Mouse (Mus musculus) G1E (cell line): Measurements from ENCODE around the gene Krtcap3. TPM values are rescaled to one million over a fixed set of nuclear protein-coding genes. Genes with fewer than 3 reads are reported as not detected.
A peak's percentile ranks its signal among the peaks of the same experiment; 100 is the strongest.

Source experiments
- ATAC-seq: 2 replicates; pipeline ENCODE4 v1.8.0; 2016; ENCODE audit warnings: mild to moderate bottlenecking; ENCODE audit not compliant: insufficient number of reproducible peaks, poor library complexity, low FRiP score, severe bottlenecking; ENCODE audit errors: extremely low read depth
- DNase-seq: peaks from one replicate; pipeline ENCODE4 v3.0.0; 2012; ENCODE audit warnings: low spot score
- H3K27me3 ChIP-seq: 2 replicates; pipeline ENCODE4 v1.6.1; 2012; ENCODE audit warnings: mild to moderate bottlenecking, low read length, inconsistent platforms; ENCODE audit not compliant: insufficient read depth
- H3K36me3 ChIP-seq: replicated peaks from 2 replicates; pipeline ENCODE3; 2012; ENCODE audit warnings: mild to moderate bottlenecking, inconsistent platforms
- H3K4me1 ChIP-seq: 2 replicates; pipeline ENCODE4 v1.6.1; 2012; ENCODE audit warnings: low read depth, low read length, inconsistent platforms, mixed read lengths; ENCODE audit not compliant: insufficient read depth
- H3K4me3 ChIP-seq: 2 replicates; pipeline ENCODE4 v1.5.1; 2012; ENCODE audit warnings: low read depth, mild to moderate bottlenecking, inconsistent platforms, low read length, moderate library complexity, mixed read lengths
- H3K9me3 ChIP-seq: replicated peaks from 2 replicates; pipeline ENCODE4 v1.6.1; 2012; ENCODE audit warnings: inconsistent platforms
- CTCF ChIP-seq: IDR thresholded peaks from 2 replicates; pipeline ENCODE4 v1.5.1; 2012; ENCODE audit warnings: low read depth, low read length, inconsistent platforms, mixed read lengths
- GATA1 ChIP-seq: IDR thresholded peaks from 2 replicates; pipeline ENCODE4 v1.6.1; 2012; ENCODE audit warnings: borderline replicate concordance, low read length, inconsistent platforms, mixed read lengths
- GATA2 ChIP-seq: IDR thresholded peaks from 2 replicates; pipeline ENCODE4 v1.6.1; 2012; ENCODE audit warnings: low read depth, low read length, inconsistent platforms, borderline replicate concordance
- POLR2AphosphoS5 ChIP-seq: IDR thresholded peaks from 2 replicates; pipeline ENCODE4 v1.6.1; 2012; ENCODE audit warnings: low read depth, low read length, inconsistent platforms; ENCODE audit not compliant: insufficient replicate concordance
- TAL1 ChIP-seq: conservative IDR thresholded peaks from 2 replicates; pipeline ENCODE4 v1.6.1; 2012; ENCODE audit warnings: low read depth, low read length, inconsistent platforms, mixed read lengths
- polyA plus RNA-seq: library from polyadenylated mRNA; stranded (reverse); fragments of >175 nt; gene quantifications from 2 replicates; pipeline ENCODE4 v1.2.3, GENCODE M21; 2012
- total RNA-seq, 2 experiments: library from RNA; stranded (forward) in 1 of 2; stranded (reverse) in 1 of 2; fragments of 200-1000 nt in 1 of 2; fragments of >200 nt in 1 of 2; fragmentation: Nextera tagmentation in 1 of 2; gene quantifications; 2 replicates each; pipeline ENCODE4 v1.2.3; 2014 to 2017

Gene Krtcap3
- total and polyA plus RNA-seq, 3 experiments, result 6.4 to 9.4 (median 8.8) TPM

DNA sequence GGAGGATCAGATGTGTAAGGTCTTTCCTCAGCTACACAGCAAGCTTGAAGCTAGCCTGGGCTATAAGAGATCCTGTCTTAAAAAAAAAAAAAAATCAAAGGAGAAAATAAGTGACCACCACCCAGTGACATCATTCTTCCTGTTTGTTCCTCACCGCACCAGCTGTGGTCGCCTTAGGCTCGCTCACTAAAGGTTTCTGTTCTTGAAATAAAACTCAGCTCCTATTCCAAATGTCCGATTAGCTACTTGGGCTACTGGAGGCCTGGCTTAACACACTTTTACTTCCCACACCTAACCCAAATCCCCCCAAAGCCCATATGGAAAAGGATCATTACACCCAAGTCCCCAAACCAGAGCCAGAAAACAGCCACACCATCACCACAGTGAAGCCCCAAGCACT lies 36.7 kb downstream of the Krtcap3 start:
- H3K27me3 ChIP-seq, result no peaks in the 10 kb centered on the region
- TF ChIP-seq CTCF (no peak), POLR2AphosphoS5 (no peak), GATA1 (no peak), GATA2 (no peak), TAL1 (no peak)
- ATAC-seq, result no peak
- no peak overlapping the region for H3K4me3 ChIP-seq
- peaks cover 39% of the 10 kb centered on the region for H3K36me3 ChIP-seq
- DNase-seq, result no peak
- no peaks in the 10 kb centered on the region for H3K9me3 ChIP-seq
- peaks cover 23% of the 10 kb centered on the region for H3K4me1 ChIP-seq

DNA sequence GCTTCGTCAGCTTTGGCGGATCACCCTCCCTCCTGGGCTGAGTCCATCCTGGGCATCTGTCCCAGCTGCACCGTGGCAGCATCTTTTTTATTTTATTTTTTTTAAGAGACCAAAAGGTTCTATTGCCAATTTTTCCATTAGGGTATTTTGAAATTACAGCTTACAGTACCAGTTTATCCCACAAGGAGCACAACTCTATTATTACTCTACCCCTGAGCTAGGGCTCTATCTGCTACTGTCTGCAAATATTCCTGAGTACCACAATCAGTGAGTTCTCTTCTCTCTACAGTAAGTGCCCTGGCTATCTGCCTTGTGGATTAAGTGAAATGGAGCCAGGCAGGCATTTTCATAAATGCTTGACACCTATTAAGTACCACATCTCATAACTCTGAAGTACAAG lies 37.2 kb downstream of the Krtcap3 start:
- Histone ChIP-seq H3K4me1 (peaks cover 23% of the 10 kb centered on the region), H3K36me3 (peaks cover 35% of the 10 kb centered on the region), H3K4me3 (no peak overlapping the region), H3K27me3 (no peaks in the 10 kb centered on the region), H3K9me3 (no peaks in the 10 kb centered on the region)
- DNase-seq (no peak), ATAC-seq (no peak)
- TF ChIP-seq TAL1 (no peak), CTCF (no peak), POLR2AphosphoS5 (no peak), GATA1 (no peak), GATA2 (no peak)

DNA sequence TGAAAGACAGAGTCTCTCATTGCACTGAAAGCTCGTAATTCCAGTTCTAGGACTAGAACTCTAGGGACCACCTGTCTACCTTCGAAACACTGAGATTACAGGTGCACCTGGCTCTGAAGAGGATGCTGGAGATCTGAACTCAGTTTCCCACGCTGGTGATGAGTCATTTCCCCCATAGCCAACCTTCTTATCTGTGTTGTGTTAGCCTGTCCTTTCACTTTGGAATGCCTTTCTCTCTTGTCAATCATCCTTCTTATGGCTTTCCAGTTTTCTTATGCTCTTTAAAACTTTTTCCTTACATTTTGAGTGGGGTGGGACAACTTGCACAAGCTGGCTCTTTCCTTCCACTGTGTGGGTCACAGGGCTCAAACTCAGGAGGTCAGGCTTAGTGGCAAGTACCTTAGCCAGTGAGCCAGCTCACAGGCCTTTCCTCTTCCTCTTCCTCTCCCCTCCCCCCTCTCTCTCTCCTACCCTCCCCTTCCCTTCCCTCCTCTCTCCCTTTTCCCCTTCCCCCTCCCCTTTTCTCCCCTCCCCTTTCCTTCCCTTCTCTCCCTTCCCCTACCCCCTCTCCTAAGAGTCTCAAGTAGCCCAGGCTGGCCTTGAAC lies 38.2 kb downstream of the Krtcap3 start:
- no peak for ATAC-seq
- H3K4me3 ChIP-seq, result no peak overlapping the region; the same call in 1 of the 2 replicates
- peaks cover 23% of the 10 kb centered on the region for H3K4me1 ChIP-seq
- TF ChIP-seq GATA1 (no peak), GATA2 (no peak), POLR2AphosphoS5 (no peak)
- H3K27me3 ChIP-seq, result peaks cover 3% of the 10 kb centered on the region; the same call in 1 of the 2 replicates
- DNase-seq, result no peak
- no peaks in the 10 kb centered on the region for H3K9me3 ChIP-seq
- H3K36me3 ChIP-seq, result peaks cover 25% of the 10 kb centered on the region

DNA sequence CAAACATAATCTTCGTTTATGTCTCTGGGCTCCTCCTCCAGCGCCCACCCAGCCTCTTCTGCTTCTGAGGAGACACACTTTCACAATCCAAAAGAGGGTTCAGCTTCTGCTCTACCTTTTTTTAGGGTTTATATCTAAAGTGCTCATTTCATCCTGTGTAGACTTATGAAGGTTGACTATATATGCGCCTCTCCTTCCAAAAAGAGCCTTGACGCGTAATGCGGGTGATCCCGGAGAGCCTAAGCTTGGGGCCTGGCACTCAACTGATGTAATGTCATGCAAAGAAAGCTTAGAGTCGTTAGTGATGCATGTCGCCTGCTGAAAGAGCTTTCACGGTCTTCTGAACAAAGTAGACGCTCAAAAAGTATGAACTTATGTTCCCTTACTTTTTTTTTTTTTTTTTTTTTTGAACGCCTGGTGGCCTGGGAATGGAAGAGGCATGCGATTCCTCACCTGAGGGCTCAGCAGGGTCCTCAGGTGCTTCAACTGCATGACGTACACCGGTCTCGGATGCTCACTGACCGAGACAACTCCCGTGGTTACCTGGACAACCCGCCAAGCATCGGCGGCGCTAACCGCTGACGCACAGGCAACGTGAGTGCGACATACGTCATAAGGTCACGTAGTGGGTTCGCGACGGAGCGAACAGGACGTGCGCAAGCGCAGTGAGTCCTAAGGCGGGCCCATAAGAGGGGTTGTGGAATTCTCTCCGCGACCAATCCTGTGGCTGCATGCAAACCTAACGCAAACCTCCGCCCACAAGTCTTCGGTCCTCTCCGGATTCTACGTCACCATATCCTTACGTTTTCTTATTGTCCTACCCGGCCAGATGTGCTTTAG lies 39.2 kb downstream of the Krtcap3 start, which contains the start of gene Ift172:
Ift172 (minus strand) TSS at position 596 of the 840 bp plus-strand sequence.
- Histone ChIP-seq H3K36me3 (peaks cover 15% of the 10 kb centered on the region), H3K4me3 (peak within 1 kb of the TSS; percentile 76), H3K27me3 (peaks cover 11% of the 10 kb centered on the region), H3K4me1 (peaks cover 21% of the 10 kb centered on the region), H3K9me3 (no peaks in the 10 kb centered on the region)
- DNase-seq, result peak; percentile 94
- TF ChIP-seq GATA1 (no peak), POLR2AphosphoS5 (no peak), CTCF (no peak), GATA2 (no peak), TAL1 (no peak)
- peak; percentile 97 for ATAC-seq

DNA sequence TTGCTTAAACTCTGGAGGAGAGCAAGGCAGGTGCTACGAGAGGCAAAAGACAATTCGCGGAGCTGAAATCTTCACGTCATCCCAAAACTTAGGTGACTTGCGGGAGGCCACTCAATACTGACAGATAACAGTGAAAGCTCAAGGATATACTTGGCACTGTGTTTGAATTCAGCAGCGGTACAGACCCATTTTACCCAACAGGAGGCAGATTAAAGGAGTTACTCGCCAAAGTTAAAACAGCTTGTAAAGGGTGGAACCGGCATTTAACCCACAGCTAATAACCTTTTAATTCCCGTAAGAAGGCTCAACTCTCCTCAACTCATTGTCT lies 39.8 kb downstream of the Krtcap3 start:
- Histone ChIP-seq H3K4me3 (peak overlapping the region; percentile 76), H3K9me3 (no peaks in the 10 kb centered on the region), H3K27me3 (peaks cover 14% of the 10 kb centered on the region), H3K36me3 (peaks cover 9% of the 10 kb centered on the region), H3K4me1 (peaks cover 21% of the 10 kb centered on the region)
- DNase-seq, result no peak
- TF ChIP-seq GATA2 (no peak), POLR2AphosphoS5 (no peak), GATA1 (no peak), CTCF (no peak), TAL1 (no peak)
- ATAC-seq, result no peak

DNA sequence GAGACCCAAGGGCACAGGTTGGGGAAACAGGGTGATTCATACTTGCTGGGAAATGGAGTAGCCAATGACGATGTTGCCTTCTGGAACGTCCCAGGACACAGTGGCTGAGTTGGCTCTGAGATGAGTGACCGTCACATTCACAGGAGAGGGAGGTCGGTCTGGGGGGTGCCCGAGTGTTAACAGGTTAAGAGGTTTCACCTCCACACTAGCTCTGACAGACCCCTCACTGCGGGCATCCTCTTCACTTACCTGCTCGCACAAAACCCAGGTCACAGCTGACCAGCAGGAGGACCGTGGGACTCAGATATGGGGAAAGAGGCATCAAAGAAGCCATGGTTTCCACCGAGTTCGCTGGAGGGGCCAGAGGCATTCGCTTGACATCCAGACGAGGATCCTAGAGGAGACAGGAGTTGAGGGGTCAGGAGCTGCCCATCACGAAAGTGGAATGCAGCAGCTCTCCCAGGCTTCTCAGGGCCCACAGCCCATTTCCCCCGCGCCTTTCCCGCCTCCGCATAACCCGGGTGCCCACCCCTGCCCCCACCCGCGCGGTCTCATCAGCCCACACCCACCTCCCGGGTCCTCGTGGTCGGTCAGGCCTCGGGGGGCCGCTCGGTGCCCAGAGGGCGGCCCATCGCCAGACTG lies 43.6 kb downstream of the Krtcap3 start:
- H3K4me1 ChIP-seq, result peaks cover 14% of the 10 kb centered on the region
- DNase-seq, result no peak
- TF ChIP-seq CTCF, result no peak
- no peak for TF ChIP-seq GATA1
- no peak for TF ChIP-seq TAL1
- no peak for TF ChIP-seq GATA2
- no peak for TF ChIP-seq POLR2AphosphoS5
- H3K9me3 ChIP-seq, result no peaks in the 10 kb centered on the region
- H3K27me3 ChIP-seq, result peaks cover 28% of the 10 kb centered on the region
- no peak overlapping the region for H3K4me3 ChIP-seq
- ATAC-seq, result no peak
- no peaks in the 10 kb centered on the region for H3K36me3 ChIP-seq
